Mouse (Mus musculus): Measurements from ENCODE around the gene Synj1. TPM values are rescaled to one million over a fixed set of nuclear protein-coding genes. Genes with fewer than 3 reads are reported as not detected.

Gene Synj1
- polyA plus RNA-seq, 1 experiment, result 42.2 TPM

- 84% methylated on average over 7 of the region's 7 CpGs for WGBS
- no peak for TF ChIP-seq CTCF (IDR thresholded peaks at IDR 0.05; ENCODE audit: insufficient read depth, low read length)
- TF ChIP-seq POLR2A (IDR thresholded peaks at IDR 0.05; ENCODE audit: borderline replicate concordance, extremely low read depth, low read depth, low read length), result no peak
- Histone ChIP-seq H3K4me3 (replicated peaks; ENCODE audit: extremely low read depth, low read depth, low read length) (no peak overlapping the region), H3K4me1 (ENCODE audit: control insufficient read depth, insufficient read depth, low read length) (peaks cover 17% of the 10 kb centered on the region)
- DNase-seq, result no peak
These were observed 14.5 kb downstream of the Synj1 start for GRCm38 (mm10) chr16:90996327-90997243.

- Histone ChIP-seq H3K4me1 (ENCODE audit: control insufficient read depth, insufficient read depth, low read length) (peaks cover 17% of the 10 kb centered on the region), H3K4me3 (replicated peaks; ENCODE audit: extremely low read depth, low read depth, low read length) (no peak overlapping the region)
- WGBS, result 37% methylated on average over 5 of the region's 5 CpGs
- DNase-seq, result no peak
- TF ChIP-seq POLR2A (IDR thresholded peaks at IDR 0.05; ENCODE audit: borderline replicate concordance, extremely low read depth, low read depth, low read length) (no peak), CTCF (IDR thresholded peaks at IDR 0.05; ENCODE audit: insufficient read depth, low read length) (no peak)
These were observed 15.6 kb downstream of the Synj1 start for GRCm38 (mm10) chr16:90995498-90995897.

GRCm38 (mm10) chr16:90995023-90995422, 16.1 kb downstream of the Synj1 start:
- DNase-seq, result peak; percentile 19
- TF ChIP-seq POLR2A (IDR thresholded peaks at IDR 0.05; ENCODE audit: borderline replicate concordance, extremely low read depth, low read depth, low read length) (no peak), CTCF (IDR thresholded peaks at IDR 0.05; ENCODE audit: insufficient read depth, low read length) (no peak)
- H3K4me3 ChIP-seq (replicated peaks; ENCODE audit: extremely low read depth, low read depth, low read length), result no peak overlapping the region
- H3K4me1 ChIP-seq (ENCODE audit: control insufficient read depth, insufficient read depth, low read length), result peaks cover 17% of the 10 kb centered on the region
- 11% methylated on average over 4 of the region's 4 CpGs for WGBS

GRCm38 (mm10) chr16:90989162-90989561, 21.9 kb downstream of the Synj1 start:
- DNase-seq, result no peak
- Histone ChIP-seq H3K4me1 (ENCODE audit: control insufficient read depth, insufficient read depth, low read length) (no peaks in the 10 kb centered on the region), H3K4me3 (replicated peaks; ENCODE audit: extremely low read depth, low read depth, low read length) (no peak overlapping the region)
- TF ChIP-seq CTCF (IDR thresholded peaks at IDR 0.05; ENCODE audit: insufficient read depth, low read length), result no peak
- TF ChIP-seq POLR2A (IDR thresholded peaks at IDR 0.05; ENCODE audit: borderline replicate concordance, extremely low read depth, low read depth, low read length), result no peak
- 96% methylated on average over 8 of the region's 8 CpGs for WGBS

GRCm38 (mm10) chr16:90988665-90989064, 22.4 kb downstream of the Synj1 start:
- Histone ChIP-seq H3K4me3 (replicated peaks; ENCODE audit: extremely low read depth, low read depth, low read length) (no peak overlapping the region), H3K4me1 (ENCODE audit: control insufficient read depth, insufficient read depth, low read length) (no peaks in the 10 kb centered on the region)
- WGBS, result 69% methylated on average over 3 of the region's 3 CpGs
- TF ChIP-seq POLR2A (IDR thresholded peaks at IDR 0.05; ENCODE audit: borderline replicate concordance, extremely low read depth, low read depth, low read length) (no peak), CTCF (IDR thresholded peaks at IDR 0.05; ENCODE audit: insufficient read depth, low read length) (no peak)
- no peak for DNase-seq

DNA sequence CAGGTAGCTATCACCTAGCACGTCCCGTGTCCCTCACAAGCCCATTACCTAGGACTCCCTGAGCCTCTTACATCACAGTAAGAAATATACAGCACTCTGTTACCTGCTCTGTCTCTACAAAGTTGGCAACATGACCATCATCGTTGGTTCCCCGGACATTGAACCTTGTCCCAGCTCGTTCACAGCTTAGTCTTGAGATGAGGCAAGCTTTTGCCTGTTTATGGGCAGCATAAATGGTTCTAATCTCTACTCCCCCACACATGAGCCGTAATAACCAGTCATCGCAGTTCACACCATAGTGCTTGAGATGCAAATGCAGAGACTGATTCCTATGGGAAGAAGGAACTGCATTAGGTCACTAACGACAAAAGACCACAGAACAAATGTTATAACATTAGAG, 23.1 kb downstream of the Synj1 start:
- WGBS, result 90% methylated on average over 8 of the region's 8 CpGs
- DNase-seq, result no peak
- Histone ChIP-seq H3K4me3 (replicated peaks; ENCODE audit: extremely low read depth, low read depth, low read length) (no peak overlapping the region), H3K4me1 (ENCODE audit: control insufficient read depth, insufficient read depth, low read length) (no peaks in the 10 kb centered on the region)
- TF ChIP-seq POLR2A (IDR thresholded peaks at IDR 0.05; ENCODE audit: borderline replicate concordance, extremely low read depth, low read depth, low read length), result no peak
- no peak for TF ChIP-seq CTCF (IDR thresholded peaks at IDR 0.05; ENCODE audit: insufficient read depth, low read length)

DNA sequence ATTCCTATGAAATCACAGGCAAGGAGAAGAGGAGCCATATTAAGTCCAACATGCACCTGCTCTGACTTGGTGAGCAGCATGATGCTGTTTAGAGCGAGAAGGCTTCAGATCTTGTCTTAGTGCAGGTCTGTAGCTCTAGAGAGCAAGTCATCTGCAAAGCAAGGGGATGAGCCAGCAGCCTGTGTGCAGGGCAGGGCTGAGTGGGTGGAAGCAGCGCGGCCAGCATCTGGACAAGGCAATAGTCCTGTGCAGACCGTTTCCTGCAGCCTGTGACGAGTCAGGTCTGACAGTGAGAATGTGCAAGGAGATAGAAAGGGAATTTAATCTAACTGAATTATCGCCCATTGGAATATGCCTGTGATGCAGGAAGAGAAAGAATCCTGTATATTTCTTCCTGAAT, 40.1 kb downstream of the Synj1 start:
- 91% methylated on average over 6 of the region's 6 CpGs for WGBS
- Histone ChIP-seq H3K4me3 (replicated peaks; ENCODE audit: extremely low read depth, low read depth, low read length) (no peak overlapping the region), H3K4me1 (ENCODE audit: control insufficient read depth, insufficient read depth, low read length) (no peaks in the 10 kb centered on the region)
- TF ChIP-seq POLR2A (IDR thresholded peaks at IDR 0.05; ENCODE audit: borderline replicate concordance, extremely low read depth, low read depth, low read length), result no peak
- no peak for DNase-seq

DNA sequence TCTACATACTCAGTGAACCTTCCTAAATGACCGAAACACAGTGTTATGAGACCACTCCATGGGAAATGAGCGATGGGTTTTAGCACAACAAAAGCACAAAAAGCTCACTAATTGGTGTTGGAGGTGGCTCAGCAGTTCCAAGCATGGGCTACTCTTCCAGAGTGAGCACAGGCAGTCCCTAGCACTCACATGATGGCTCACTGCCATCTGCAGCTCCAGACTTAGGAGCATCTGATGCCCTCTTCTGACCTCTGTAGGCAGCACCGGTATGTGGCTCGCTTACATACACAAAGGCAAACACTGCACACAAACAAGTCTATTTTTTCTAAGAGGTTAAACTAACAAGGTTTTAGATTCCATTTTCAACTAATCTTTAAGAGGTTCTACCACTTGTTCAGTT, 44.9 kb downstream of the Synj1 start:
- Histone ChIP-seq H3K4me3 (replicated peaks; ENCODE audit: extremely low read depth, low read depth, low read length) (no peak overlapping the region), H3K4me1 (ENCODE audit: control insufficient read depth, insufficient read depth, low read length) (no peaks in the 10 kb centered on the region)
- TF ChIP-seq CTCF (IDR thresholded peaks at IDR 0.05; ENCODE audit: insufficient read depth, low read length) (no peak), POLR2A (IDR thresholded peaks at IDR 0.05; ENCODE audit: borderline replicate concordance, extremely low read depth, low read depth, low read length) (no peak)
- DNase-seq, result no peak
- WGBS, result 77% methylated on average over 4 of the region's 4 CpGs

DNA sequence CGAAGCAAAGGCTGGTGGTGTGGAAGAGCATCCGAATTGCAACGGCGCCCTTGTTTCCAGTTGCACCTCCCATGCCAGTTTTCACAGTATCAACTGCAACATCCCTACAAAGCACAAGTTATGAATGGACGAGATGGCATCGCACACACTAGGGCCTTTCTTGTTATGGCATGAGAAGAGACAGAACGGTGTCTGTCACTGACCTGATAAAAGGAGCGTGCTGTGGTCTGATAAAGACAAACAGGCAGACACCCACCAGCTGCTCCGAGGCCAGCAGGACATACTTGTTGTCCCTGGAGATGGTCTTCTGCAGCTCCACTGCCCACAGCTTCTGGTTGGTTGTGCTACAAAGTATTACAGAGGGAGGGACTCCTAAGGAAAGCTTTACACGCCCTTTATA, 46.8 kb downstream of the Synj1 start:
- WGBS, result 91% methylated on average over 10 of the region's 10 CpGs
- DNase-seq, result no peak
- Histone ChIP-seq H3K4me3 (replicated peaks; ENCODE audit: extremely low read depth, low read depth, low read length) (no peak overlapping the region), H3K4me1 (ENCODE audit: control insufficient read depth, insufficient read depth, low read length) (no peaks in the 10 kb centered on the region)
- TF ChIP-seq POLR2A (IDR thresholded peaks at IDR 0.05; ENCODE audit: borderline replicate concordance, extremely low read depth, low read depth, low read length), result no peak
- no peak for TF ChIP-seq CTCF (IDR thresholded peaks at IDR 0.05; ENCODE audit: insufficient read depth, low read length)

DNA sequence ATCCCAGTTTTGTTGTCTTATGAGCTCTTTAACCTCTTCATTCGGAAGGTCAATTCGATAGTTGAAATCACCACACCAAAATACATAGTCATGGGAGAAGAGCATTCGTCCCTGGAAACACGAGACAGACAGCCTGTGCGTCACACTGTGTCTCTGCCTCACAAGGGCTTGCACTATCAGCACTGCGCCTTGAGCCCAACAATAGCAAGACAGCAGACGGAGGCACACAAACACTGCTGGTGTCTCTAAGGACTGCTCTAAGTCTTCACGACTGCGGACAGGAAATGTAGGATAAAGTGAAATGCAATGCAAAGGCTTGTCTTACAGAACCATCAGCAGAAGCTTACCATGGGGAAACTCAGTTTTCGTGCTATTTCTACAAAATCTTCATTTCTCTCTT, 47.2 kb downstream of the Synj1 start:
- no peaks in the 10 kb centered on the region for H3K4me1 ChIP-seq (ENCODE audit: control insufficient read depth, insufficient read depth, low read length)
- WGBS, result 88% methylated on average over 10 of the region's 10 CpGs
- no peak overlapping the region for H3K4me3 ChIP-seq (replicated peaks; ENCODE audit: extremely low read depth, low read depth, low read length)
- no peak for DNase-seq
- TF ChIP-seq CTCF (IDR thresholded peaks at IDR 0.05; ENCODE audit: insufficient read depth, low read length) (no peak), POLR2A (IDR thresholded peaks at IDR 0.05; ENCODE audit: borderline replicate concordance, extremely low read depth, low read depth, low read length) (no peak)

Data from lung, adult 2 months (tissue).